Mouse (Mus musculus) midbrain, postnatal 0 days (tissue): Measurements from ENCODE around the gene Lypd6b. TPM values are rescaled to one million over a fixed set of nuclear protein-coding genes. Genes with fewer than 3 reads are reported as not detected.

ENCODE experiments used
- ATAC-seq: fragments of 200-750 bp; cut with Nextera tagmentation; 2 replicates; pipeline ENCODE4 v1.8.0; 2017; ENCODE audit warnings: moderate number of reproducible peaks, mild to moderate bottlenecking, moderate TSS enrichment, moderate library complexity; ENCODE audit not compliant: low FRiP score
- DNase-seq: peaks from one replicate; pipeline ENCODE4 v3.0.0-alpha.2; 2015; ENCODE audit warnings: low spot score
- H3K27ac ChIP-seq: fragments of 300-500 bp; sonication (generic); 2 replicates; pipeline ENCODE4 v1.5.1; 2014; ENCODE audit warnings: low read depth, mild to moderate bottlenecking, low read length, mixed read lengths
- H3K27me3 ChIP-seq: fragments of 300-500 bp; sonication (generic); 2 replicates; pipeline ENCODE4 v1.6.1; 2014; ENCODE audit warnings: low read length, control low read depth, mixed read lengths; ENCODE audit not compliant: insufficient read depth
- H3K36me3 ChIP-seq: fragments of 300-500 bp; sonication (generic); 2 replicates; pipeline ENCODE4 v1.6.1; 2014; ENCODE audit warnings: low read length, control low read depth, mixed read lengths; ENCODE audit not compliant: insufficient read depth
- H3K4me1 ChIP-seq: fragments of 300-500 bp; sonication (generic); 2 replicates; pipeline ENCODE4 v1.6.1; 2014; ENCODE audit warnings: mild to moderate bottlenecking, control low read depth, antibody characterized with exemption, low read length, mixed read lengths; ENCODE audit not compliant: insufficient read depth
- H3K4me2 ChIP-seq: fragments of 300-500 bp; sonication (generic); 2 replicates; pipeline ENCODE4 v1.6.1; 2014; ENCODE audit warnings: low read depth, mild to moderate bottlenecking, low read length, mixed read lengths; ENCODE audit not compliant: poor library complexity, severe bottlenecking
- H3K4me3 ChIP-seq: fragments of 300-500 bp; sonication (generic); 2 replicates; pipeline ENCODE4 v1.5.1; 2014; ENCODE audit warnings: low read depth, mild to moderate bottlenecking, low read length, moderate library complexity
- H3K9ac ChIP-seq: fragments of 300-500 bp; sonication (generic); replicated peaks from 2 replicates; pipeline ENCODE4 v1.6.1; 2014; ENCODE audit warnings: mild to moderate bottlenecking, low read length, moderate library complexity, mixed read lengths; ENCODE audit not compliant: poor library complexity, severe bottlenecking
- H3K9me3 ChIP-seq: fragments of 300-500 bp; sonication (generic); 2 replicates; pipeline ENCODE4 v1.6.1; 2016; ENCODE audit warnings: low read length, control low read depth
- CTCF ChIP-seq: IDR thresholded peaks from 2 replicates; pipeline ENCODE4 v1.5.1; 2016; ENCODE audit warnings: antibody characterized with exemption, mild to moderate bottlenecking
- WGBS: fragments of 180-500 bp; shearing (Covaris S2); extraction: QIAGEN DNeasy Blood & Tissue Kit; methylation state at CpG from one replicate; pipeline ENCODE4 v1.1.7; 2014; 5-methylcytosine and 5-hydroxymethylcytosine counted together
- polyA plus RNA-seq: library from polyadenylated mRNA; unstranded; fragments of >200 nt; fragmentation: Nextera tagmentation; extraction: Ambion mirVana; gene quantifications from 2 replicates; pipeline ENCODE4 v1.2.1, GENCODE M21; 2015
- total RNA-seq: library from RNA; depleted of rRNA; stranded (reverse); fragments of >200 nt; gene quantifications from 2 replicates; pipeline ENCODE4 v1.2.3, GENCODE M21; 2014

Gene Lypd6b
- total and polyA plus RNA-seq, 2 experiments from 2014 or later = 18.6 to 28.1 TPM

GRCm38 (mm10) chr2:49743775-49744174 lies 43.7 kb upstream of the Lypd6b start:
- 52% methylated on average over 6 of the region's 6 CpGs for WGBS
- TF ChIP-seq CTCF = no peak
- H3K4me1 ChIP-seq = no peaks in the 10 kb centered on the region
- H3K9ac ChIP-seq = no peak overlapping the region
- peaks cover 7% of the 10 kb centered on the region; the same call in 1 of the 2 replicates for H3K36me3 ChIP-seq
- H3K27ac ChIP-seq = no peak overlapping the region; the same call in 1 of the 2 replicates
- no peaks in the 10 kb centered on the region for H3K27me3 ChIP-seq
- no peaks in the 10 kb centered on the region for H3K9me3 ChIP-seq
- H3K4me3 ChIP-seq = no peak overlapping the region
- no peak overlapping the region for H3K4me2 ChIP-seq
- no peak for DNase-seq
- ATAC-seq = no peak

- Histone ChIP-seq H3K27ac (no peak overlapping the region), H3K27me3 (no peaks in the 10 kb centered on the region), H3K4me3 (no peak overlapping the region), H3K9ac (no peak overlapping the region), H3K4me2 (no peak overlapping the region), H3K9me3 (no peaks in the 10 kb centered on the region), H3K4me1 (no peaks in the 10 kb centered on the region), H3K36me3 (peaks cover 11% of the 10 kb centered on the region; the same call in 1 of the 2 replicates)
- DNase-seq = no peak
- TF ChIP-seq CTCF = no peak
- WGBS = 44% methylated on average over 11 of the region's 11 CpGs
- no peak for ATAC-seq
Observed at GRCm38 (mm10) chr2:49744251-49745093, 43.0 kb upstream of the Lypd6b start.

- Histone ChIP-seq H3K9ac (no peak overlapping the region), H3K4me1 (no peaks in the 10 kb centered on the region), H3K27me3 (no peaks in the 10 kb centered on the region), H3K36me3 (peaks cover 13% of the 10 kb centered on the region; the same call in 1 of the 2 replicates), H3K9me3 (no peaks in the 10 kb centered on the region), H3K4me2 (no peak overlapping the region), H3K27ac (no peak overlapping the region), H3K4me3 (no peak overlapping the region)
- ATAC-seq (no peak), DNase-seq (peak; percentile 55)
- 72% methylated on average over 14 of the region's 14 CpGs for WGBS
- TF ChIP-seq CTCF = no peak
Observed at GRCm38 (mm10) chr2:49745094-49745781, 42.2 kb upstream of the Lypd6b start.

GRCm38 (mm10) chr2:49746947-49747346 lies 40.5 kb upstream of the Lypd6b start:
- Histone ChIP-seq H3K9ac (no peak overlapping the region; the same call in 1 of the 2 replicates), H3K4me2 (no peak overlapping the region), H3K4me3 (no peak overlapping the region), H3K27me3 (no peaks in the 10 kb centered on the region), H3K36me3 (peaks cover 13% of the 10 kb centered on the region; the same call in 1 of the 2 replicates), H3K4me1 (no peaks in the 10 kb centered on the region), H3K9me3 (no peaks in the 10 kb centered on the region), H3K27ac (no peak overlapping the region)
- TF ChIP-seq CTCF = no peak
- ATAC-seq = no peak
- no peak for DNase-seq
- WGBS = 90% methylated on average over 7 of the region's 7 CpGs

GRCm38 (mm10) chr2:49747670-49748069 lies 39.8 kb upstream of the Lypd6b start:
- TF ChIP-seq CTCF = no peak
- H3K4me2 ChIP-seq = no peak overlapping the region
- no peak overlapping the region for H3K27ac ChIP-seq
- peaks cover 13% of the 10 kb centered on the region; the same call in 1 of the 2 replicates for H3K36me3 ChIP-seq
- no peaks in the 10 kb centered on the region for H3K9me3 ChIP-seq
- WGBS = 88% methylated on average over 2 of the region's 2 CpGs
- no peak overlapping the region for H3K9ac ChIP-seq
- ATAC-seq = no peak
- no peaks in the 10 kb centered on the region for H3K4me1 ChIP-seq
- DNase-seq = no peak
- H3K27me3 ChIP-seq = no peaks in the 10 kb centered on the region
- no peak overlapping the region for H3K4me3 ChIP-seq
